Mouse (Mus musculus): ENCODE measurements around the gene Gm20425.

DNA sequence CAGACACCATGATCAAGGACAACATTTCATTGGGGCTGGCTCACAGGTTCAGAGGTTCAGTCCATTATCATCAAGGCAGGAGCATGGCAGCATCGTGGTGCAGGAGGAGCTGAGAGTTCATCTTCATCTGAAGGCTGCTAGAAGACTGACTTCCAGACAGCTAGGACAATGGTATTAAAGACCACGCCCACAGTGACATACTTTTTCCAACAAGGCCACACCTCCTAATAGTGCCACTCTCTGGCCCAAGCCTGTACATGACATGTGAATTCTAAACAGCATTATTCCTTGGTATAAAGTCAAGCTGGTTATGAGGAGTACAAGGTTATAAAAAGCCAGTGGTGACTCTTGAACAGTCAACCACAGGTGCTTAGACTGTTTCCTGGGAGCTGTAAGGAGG lies 75.5 kb downstream of the Gm20425 start:
- TF ChIP-seq POLR2A (IDR thresholded peaks at IDR 0.05; ENCODE audit: insufficient read depth, low read depth, low read length) (no peak), CTCF (IDR thresholded peaks at IDR 0.05; ENCODE audit: insufficient read depth, low read depth, low read length) (no peak)

Data from olfactory bulb, adult 2 months (tissue).